Mouse (Mus musculus) liver, adult 2 months (tissue): ENCODE results near the gene Rab11b. TPM values are rescaled to one million over a fixed set of nuclear protein-coding genes. Genes with fewer than 3 reads are reported as not detected.

Source experiments
- DNase-seq: peaks from one replicate; pipeline ENCODE4 v3.0.0-alpha.2; 2011; ENCODE audit warnings: low read depth, low spot score; ENCODE audit errors: extremely low read depth
- H3K27ac ChIP-seq: fragments of 200-500 bp; replicated peaks from 2 replicates; pipeline ENCODE4 v1.5.1; 2012; ENCODE audit warnings: low read depth, mild to moderate bottlenecking, control low read depth, inconsistent platforms, low read length; ENCODE audit not compliant: insufficient read depth
- H3K27me3 ChIP-seq: fragments of 200-500 bp; 2 replicates; pipeline ENCODE4 v1.6.1; 2012; ENCODE audit warnings: mild to moderate bottlenecking, moderate library complexity, low read length, inconsistent platforms; ENCODE audit not compliant: control insufficient read depth, insufficient read depth
- H3K36me3 ChIP-seq: fragments of 200-500 bp; 2 replicates; pipeline ENCODE4 v1.6.1; 2012; ENCODE audit warnings: low read length, inconsistent platforms; ENCODE audit not compliant: control insufficient read depth, insufficient read depth
- H3K4me1 ChIP-seq: fragments of 200-500 bp; 2 replicates; pipeline ENCODE4 v1.6.1; 2011; ENCODE audit warnings: low read length; ENCODE audit not compliant: control insufficient read depth, insufficient read depth
- H3K4me3 ChIP-seq: fragments of 200-500 bp; 2 replicates; pipeline ENCODE4 v1.5.1; 2011; ENCODE audit warnings: low read depth, mild to moderate bottlenecking, control low read depth, low read length, moderate library complexity; ENCODE audit not compliant: insufficient read depth
- H3K79me2 ChIP-seq: fragments of 200-500 bp; 2 replicates; pipeline ENCODE4 v1.6.1; 2012; ENCODE audit warnings: inconsistent platforms, mild to moderate bottlenecking, low read length, moderate library complexity; ENCODE audit not compliant: control insufficient read depth, insufficient read depth
- H3K9ac ChIP-seq: fragments of 200-500 bp; 2 replicates; pipeline ENCODE4 v1.6.1; 2012; ENCODE audit warnings: low read depth, mild to moderate bottlenecking, control low read depth, inconsistent platforms, low read length
- CTCF ChIP-seq: fragments of 200-500 bp; IDR thresholded peaks from 2 replicates; pipeline ENCODE4 v1.5.1; 2011; ENCODE audit warnings: low read depth, low read length, control low read depth
- POLR2A ChIP-seq: fragments of 200-500 bp; IDR thresholded peaks from 2 replicates; pipeline ENCODE4 v1.6.1; 2011; ENCODE audit warnings: low read length, control low read depth; ENCODE audit not compliant: insufficient read depth; ENCODE audit errors: extremely low read depth
- WGBS: fragments of 180-500 bp; shearing (Covaris S2); methylation state at CpG from one replicate; pipeline ENCODE4 v1.1.7; 2018; 5-methylcytosine and 5-hydroxymethylcytosine counted together
- polyA plus RNA-seq: library from polyadenylated mRNA; depleted of rRNA; stranded (reverse); fragments of >200 nt; gene quantifications from 2 replicates; pipeline ENCODE4 v1.2.3, GENCODE M21; 2012
- total RNA-seq: library from RNA; depleted of rRNA; stranded (reverse); fragments of >200 nt; gene quantifications from 2 replicates; pipeline ENCODE4 v1.2.3, GENCODE M21; 2014

Rab11b gene
- total and polyA plus RNA-seq, 2 experiments, result 23.3 to 168 TPM

DNA sequence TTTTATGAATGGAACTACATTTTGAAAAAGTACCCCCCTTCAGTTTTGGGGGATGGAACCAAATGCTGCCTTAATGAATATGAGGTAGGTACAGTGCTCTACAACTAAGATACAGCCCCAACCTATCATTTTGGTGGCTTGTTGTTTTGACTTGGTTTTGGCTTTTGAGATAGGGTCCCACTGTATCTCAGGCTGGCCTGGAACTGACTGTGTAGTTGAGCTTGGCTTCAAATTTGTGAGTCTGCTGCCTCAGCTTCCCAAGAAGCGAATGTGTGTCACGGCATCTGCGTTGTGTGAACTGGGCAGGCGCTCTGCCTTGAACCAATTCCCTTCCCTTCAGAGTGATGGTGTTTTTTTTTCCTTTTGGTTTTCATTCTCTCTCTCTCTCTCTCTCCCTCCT is 11.3 kb upstream of the Rab11b start:
- Histone ChIP-seq H3K27ac (no peak overlapping the region), H3K4me3 (no peak overlapping the region), H3K9ac (no peak overlapping the region), H3K4me1 (peaks cover 21% of the 10 kb centered on the region), H3K27me3 (no peaks in the 10 kb centered on the region), H3K79me2 (no peaks in the 10 kb centered on the region), H3K36me3 (peaks cover 19% of the 10 kb centered on the region)
- no peak for TF ChIP-seq POLR2A
- no peak for DNase-seq
- WGBS, result over 99% methylated on average over 4 of the region's 4 CpGs

DNA sequence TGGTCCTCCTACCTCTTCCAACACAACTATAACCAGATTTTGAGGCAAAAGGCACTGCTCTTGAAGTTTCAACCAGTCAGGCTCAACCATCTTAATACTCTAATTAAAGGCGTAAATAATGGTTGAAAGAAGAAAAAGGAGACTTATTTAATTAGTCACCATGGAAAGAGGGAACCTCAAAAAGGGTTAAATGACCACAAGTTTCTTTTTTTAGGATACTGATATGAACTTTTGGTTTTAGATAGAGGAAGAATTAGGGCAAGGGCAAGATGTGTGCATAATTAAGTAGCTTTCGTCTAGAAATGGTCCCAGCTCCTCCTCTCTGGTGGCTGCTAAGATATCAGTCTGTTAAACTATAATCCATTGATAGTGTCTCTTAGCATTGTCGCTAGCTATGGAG is 6.1 kb upstream of the Rab11b start:
- Histone ChIP-seq H3K27ac (no peak overlapping the region), H3K27me3 (no peaks in the 10 kb centered on the region), H3K36me3 (no peaks in the 10 kb centered on the region), H3K4me1 (no peaks in the 10 kb centered on the region), H3K4me3 (no peak overlapping the region), H3K79me2 (no peaks in the 10 kb centered on the region), H3K9ac (no peak overlapping the region)
- no peak for TF ChIP-seq POLR2A
- TF ChIP-seq CTCF, result no peak
- 71% methylated on average over 3 of the region's 3 CpGs for WGBS
- no peak for DNase-seq

GRCm38 (mm10) chr17:33759767-33760254 is 519 bp downstream of the Rab11b start:
- Histone ChIP-seq H3K79me2 (peaks cover 39% of the 10 kb centered on the region), H3K9ac (peak overlapping the region; percentile 97), H3K4me1 (peaks cover 38% of the 10 kb centered on the region), H3K36me3 (no peaks in the 10 kb centered on the region), H3K27me3 (no peaks in the 10 kb centered on the region), H3K27ac (peak overlapping the region; percentile 100), H3K4me3 (peak overlapping the region; percentile 95)
- peak; percentile 63 for DNase-seq
- TF ChIP-seq CTCF, result no peak
- no peak; the same call in 1 of the 2 replicates for TF ChIP-seq POLR2A
- 2% methylated on average over 37 of the region's 38 CpGs for WGBS

- no peaks in the 10 kb centered on the region for H3K27me3 ChIP-seq
- peaks cover 42% of the 10 kb centered on the region for H3K4me1 ChIP-seq
- no peak overlapping the region for H3K9ac ChIP-seq
- TF ChIP-seq CTCF (no peak), POLR2A (no peak)
- WGBS, result 20% methylated on average over 4 of the region's 4 CpGs
- H3K4me3 ChIP-seq, result no peak overlapping the region
- peak overlapping the region; percentile 15; the same call in 1 of the 2 replicates for H3K27ac ChIP-seq
- peak; percentile 57 for DNase-seq
- no peaks in the 10 kb centered on the region for H3K36me3 ChIP-seq
- peaks cover 59% of the 10 kb centered on the region for H3K79me2 ChIP-seq
Measured at GRCm38 (mm10) chr17:33757231-33757630, 3.1 kb downstream of the Rab11b start.

DNA sequence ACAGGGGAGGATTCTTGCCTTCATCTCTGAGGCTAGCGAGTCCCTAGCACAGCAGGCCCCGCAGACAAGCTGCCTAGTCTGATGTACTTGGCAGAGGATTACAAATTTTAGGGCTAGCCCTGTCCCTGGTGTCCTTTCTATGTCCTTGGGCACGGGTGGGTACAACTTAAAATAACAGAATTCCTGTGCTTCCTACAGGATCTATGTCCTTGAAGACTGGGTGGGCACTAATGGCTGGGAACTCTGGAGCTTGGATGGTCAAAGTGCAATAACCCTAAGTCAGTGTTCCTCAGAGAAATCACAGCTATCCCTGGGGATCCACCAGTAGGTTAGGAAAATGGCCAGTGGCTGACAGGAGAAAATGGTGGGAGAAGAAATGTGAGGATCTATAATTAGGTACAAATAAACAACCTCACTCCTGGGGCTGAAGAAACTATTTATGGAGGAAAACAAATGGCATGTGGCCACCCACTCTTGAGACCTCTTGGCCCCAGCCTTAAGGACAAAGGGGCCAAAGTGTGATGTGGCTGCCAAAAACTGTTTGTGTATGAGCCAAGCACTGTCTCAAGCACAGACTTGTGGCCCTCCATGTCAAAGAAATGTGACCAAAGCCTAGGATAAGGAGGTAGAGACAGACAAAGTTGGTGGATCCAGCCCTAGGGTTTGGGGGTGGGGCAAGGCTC is 4.1 kb downstream of the Rab11b start:
- no peak overlapping the region for H3K4me3 ChIP-seq
- H3K36me3 ChIP-seq, result no peaks in the 10 kb centered on the region
- WGBS, result 54% methylated on average over 3 of the region's 3 CpGs
- peaks cover 59% of the 10 kb centered on the region for H3K79me2 ChIP-seq
- H3K9ac ChIP-seq, result no peak overlapping the region
- no peaks in the 10 kb centered on the region for H3K27me3 ChIP-seq
- DNase-seq, result no peak
- TF ChIP-seq POLR2A, result no peak
- TF ChIP-seq CTCF, result no peak
- H3K27ac ChIP-seq, result peak overlapping the region; percentile 30
- peaks cover 44% of the 10 kb centered on the region for H3K4me1 ChIP-seq
